Comparison of ENCODE assay signal across 14 mouse cellular contexts in genomic region chr4:55461927-55462326, GRCm38 (mm10).
"Had no signal": no experiment of that assay in that cellular context is flagged by ENCODE, and none has a peak within 500 bp of the region (broad histone marks: within the 10 kb centered on the region; RNA-seq: fewer than 3 reads in every experiment).

No protein-coding gene starts in this region.

- H3K27ac ChIP-seq: layer of hippocampus, adult 2 months; limb, embryonic 12.5 days; liver, embryonic 15.5 days; midbrain, embryonic 13.5 days; neural tube, embryonic 12.5 days had no signal

- H3K9me3 ChIP-seq: limb, embryonic 12.5 days; liver, embryonic 15.5 days; midbrain, embryonic 13.5 days; neural tube, embryonic 12.5 days had no signal

- H3K4me1 ChIP-seq: limb, embryonic 12.5 days; liver, embryonic 15.5 days; neural tube, embryonic 12.5 days had no signal

- H3K27me3 ChIP-seq: limb, embryonic 12.5 days; midbrain, embryonic 13.5 days; neural tube, embryonic 12.5 days had no signal

- H3K36me3 ChIP-seq: limb, embryonic 12.5 days; liver, embryonic 15.5 days; midbrain, embryonic 13.5 days; neural tube, embryonic 12.5 days had no signal

- H3K4me3 ChIP-seq: layer of hippocampus, adult 2 months; limb, embryonic 12.5 days; liver, embryonic 15.5 days; midbrain, embryonic 13.5 days; myocyte; neural tube, embryonic 12.5 days had no signal

- DNase-seq: kidney, postnatal 10 days; kidney, postnatal 4 days; lung, embryonic 14.5 days; lung, postnatal 14 days; spleen, adult 18-20 months; thymus, adult 18-20 months; thymus, postnatal 14 days had no signal

- H3K9ac ChIP-seq: limb, embryonic 12.5 days; liver, embryonic 15.5 days; lung, embryonic 14.5 days; midbrain, embryonic 13.5 days; neural tube, embryonic 12.5 days had no signal

- H3K4me2 ChIP-seq: limb, embryonic 12.5 days; liver, embryonic 11.5 days; liver, embryonic 15.5 days; lung, embryonic 14.5 days; midbrain, embryonic 13.5 days; neural tube, embryonic 12.5 days had no signal

- ATAC-seq: midbrain, embryonic 13.5 days had no signal
